Mouse (Mus musculus) brain, embryonic 14.5 days (tissue): ENCODE data around the gene Arhgef40.

Source experiments
- CTCF ChIP-seq: fragments of 200-500 bp; IDR thresholded peaks from 2 replicates; pipeline ENCODE4 v1.5.1; 2012; ENCODE audit warnings: inconsistent platforms, mild to moderate bottlenecking, moderate library complexity, borderline replicate concordance; ENCODE audit not compliant: insufficient read depth, insufficient read length; ENCODE audit errors: extremely low read depth
- POLR2A ChIP-seq: fragments of 200-500 bp; IDR thresholded peaks from 2 replicates; pipeline ENCODE4 v1.6.1; 2012; ENCODE audit warnings: mild to moderate bottlenecking, inconsistent platforms, borderline replicate concordance; ENCODE audit not compliant: poor library complexity, insufficient read depth, insufficient read length, severe bottlenecking; ENCODE audit errors: extremely low read depth

DNA sequence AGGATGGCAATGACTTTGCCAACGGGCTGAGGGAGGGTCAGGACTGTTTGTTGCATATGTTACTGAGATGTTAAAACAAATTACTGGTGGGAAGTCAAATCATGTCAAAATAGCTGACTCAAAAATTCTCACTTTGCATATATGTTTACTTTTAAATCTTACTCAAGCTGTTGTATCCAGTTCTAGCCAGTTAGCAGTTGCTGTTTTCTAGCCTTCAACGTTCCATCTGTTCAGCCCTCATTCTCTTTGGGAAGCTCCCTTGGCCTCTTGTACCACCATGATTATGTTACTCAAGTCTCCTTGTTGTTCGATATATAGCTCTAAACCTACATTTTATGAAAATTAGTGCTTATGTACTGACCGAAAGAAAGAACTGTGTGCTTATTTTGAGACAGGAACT, 41.8 kb downstream of the Arhgef40 start:
- TF ChIP-seq CTCF (no peak), POLR2A (no peak)
